In the genomic region with DNA sequence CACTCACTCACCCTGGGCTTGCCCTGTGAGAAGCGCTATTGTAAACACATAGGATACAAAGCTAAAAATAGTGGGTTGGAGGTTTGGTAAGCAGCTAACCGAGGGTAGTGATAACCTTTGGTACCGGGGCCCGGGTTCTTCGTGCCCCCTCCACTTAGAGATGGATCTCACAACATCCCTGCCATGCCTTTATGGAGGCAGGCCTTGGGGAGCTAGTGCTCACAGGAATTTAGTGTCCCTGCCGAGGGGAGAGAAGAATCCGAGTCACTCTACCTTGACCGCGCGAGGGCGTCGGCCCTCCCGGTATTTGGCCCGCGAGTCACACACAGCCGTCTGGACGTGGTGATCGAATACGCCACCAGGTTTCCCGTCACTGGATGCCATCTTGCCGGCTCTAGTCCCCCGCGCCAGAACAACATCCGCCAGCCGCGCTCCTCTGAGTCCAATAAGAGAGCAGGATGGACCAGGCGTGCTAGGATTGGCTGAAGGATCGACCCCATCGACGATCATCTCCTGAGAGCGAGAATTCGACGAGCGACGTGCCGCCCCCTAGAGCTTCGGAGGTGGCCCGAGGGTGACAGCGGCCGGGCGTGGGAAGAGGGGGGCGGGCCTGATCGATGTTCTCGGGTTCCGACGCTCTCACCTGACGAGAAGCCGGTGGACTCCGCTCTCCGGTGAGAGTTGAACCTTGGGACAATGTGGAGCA, we compare ENCODE assay signal across 8 mouse cellular contexts. TPM values are rescaled to one million over a fixed set of nuclear protein-coding genes. Genes with fewer than 3 reads are reported as not detected.
DNase-seq lines count a peak whose midpoint lies in the region; ATAC-seq and TF ChIP-seq lines count a peak whose summit lies in the region.

A gene (plus strand): TSS at position 374 of the 706 bp plus-strand sequence.

- H3K9me3 ChIP-seq in forebrain, embryonic 10.5 days, result no peaks in the 10 kb centered on the region
- no peaks in the 10 kb centered on the region for H3K9me3 ChIP-seq in heart, embryonic 15.5 days (replicated peaks)
- H3K9me3 ChIP-seq in liver, embryonic 14.5 days (ENCODE audit: control insufficient read depth, low read length), result no peaks in the 10 kb centered on the region
- H3K9me3 ChIP-seq in neural tube, embryonic 11.5 days (ENCODE audit: control insufficient read depth, low read length), result no peaks in the 10 kb centered on the region
- no peaks in the 10 kb centered on the region for H3K9me3 ChIP-seq in stomach, postnatal 0 days (ENCODE audit: control insufficient read depth, low read length)

- H3K9ac ChIP-seq in heart, embryonic 15.5 days, result peak within 1 kb of the TSS; percentile 77
- peak within 1 kb of the TSS; percentile 80 for H3K9ac ChIP-seq in liver, embryonic 14.5 days (replicated peaks)
- peak within 1 kb of the TSS; percentile 76 for H3K9ac ChIP-seq in neural tube, embryonic 11.5 days (ENCODE audit: low read length)
- H3K9ac ChIP-seq in stomach, postnatal 0 days (ENCODE audit: low read length), result peak within 1 kb of the TSS; percentile 82

- peaks cover 14% of the 10 kb centered on the region for H3K36me3 ChIP-seq in forebrain, embryonic 10.5 days (replicated peaks)
- H3K36me3 ChIP-seq in heart, embryonic 15.5 days, result peaks cover 10% of the 10 kb centered on the region
- peaks cover 6% of the 10 kb centered on the region for H3K36me3 ChIP-seq in liver, embryonic 14.5 days (replicated peaks; ENCODE audit: control insufficient read depth, insufficient read depth, low read depth)
- H3K36me3 ChIP-seq in neural tube, embryonic 11.5 days (ENCODE audit: control insufficient read depth, insufficient read depth, low read length), result no peaks in the 10 kb centered on the region
- peaks cover 4% of the 10 kb centered on the region; the same call in 1 of the 2 replicates for H3K36me3 ChIP-seq in stomach, postnatal 0 days (ENCODE audit: control insufficient read depth, insufficient read depth, low read length)

- peak; percentile 94 to 96 for DNase-seq in CD8-positive naive resting alpha-beta T cell, adult 2 months (ENCODE audit: low read depth in 2 of 2, low spot score in 2 of 2)
- peak; percentile 95 for DNase-seq in c-Kit-positive CD71-negative TER-119-negative erythroid progenitor cells, embryonic 14.5 days (ENCODE audit: low read depth)
- peak; percentile 95 for DNase-seq in forebrain, embryonic 10.5 days (ENCODE audit: extremely low spot score, low spot score)
- DNase-seq in kidney, postnatal 25 days, result peak; percentile 95 to 98
- peak; percentile 91 to 94 (median 92) for DNase-seq in liver, embryonic 14.5 days (ENCODE audit: low read depth in 3 of 3, low spot score in 3 of 3)
- DNase-seq in neural tube, embryonic 11.5 days (ENCODE audit: low spot score), result peak; percentile 95
- peak; percentile 97 for DNase-seq in stomach, postnatal 0 days (ENCODE audit: low spot score)

- TF ChIP-seq CTCF in liver, embryonic 14.5 days (IDR thresholded peaks at IDR 0.05; ENCODE audit: low read depth), result peak; percentile 64
- TF ChIP-seq CTCF in stomach, postnatal 0 days (IDR thresholded peaks at IDR 0.05; ENCODE audit: low read depth), result peak; percentile 61

- H3K27me3 ChIP-seq in forebrain, embryonic 10.5 days (ENCODE audit: poor library complexity, severe bottlenecking), result no peaks in the 10 kb centered on the region
- no peaks in the 10 kb centered on the region for H3K27me3 ChIP-seq in heart, embryonic 15.5 days
- H3K27me3 ChIP-seq in liver, embryonic 14.5 days (ENCODE audit: control insufficient read depth, insufficient read depth, low read length), result no peaks in the 10 kb centered on the region
- H3K27me3 ChIP-seq in neural tube, embryonic 11.5 days (ENCODE audit: control insufficient read depth, insufficient read depth, low read length), result no peaks in the 10 kb centered on the region
- H3K27me3 ChIP-seq in stomach, postnatal 0 days (ENCODE audit: control insufficient read depth, insufficient read depth, low read length), result no peaks in the 10 kb centered on the region

- TF ChIP-seq EP300 in liver, embryonic 14.5 days (IDR thresholded peaks at IDR 0.05; ENCODE audit: low read depth), result no peak
- no peak for TF ChIP-seq EP300 in stomach, postnatal 0 days (optimal IDR thresholded peaks at IDR 0.05)

- under 1% methylated on average over 50 of the region's 50 CpGs for WGBS in forebrain, embryonic 10.5 days
- under 1% methylated on average over 50 of the region's 50 CpGs for WGBS in heart, embryonic 15.5 days
- under 1% methylated on average over 50 of the region's 50 CpGs for WGBS in liver, embryonic 14.5 days (ENCODE audit: insufficient replicate concordance)
- WGBS in neural tube, embryonic 11.5 days, result under 1% methylated on average over 50 of the region's 50 CpGs
- under 1% methylated on average over 48 of the region's 50 CpGs for WGBS in stomach, postnatal 0 days

- H3K4me2 ChIP-seq in heart, embryonic 15.5 days, result peak within 1 kb of the TSS; percentile 70
- H3K4me2 ChIP-seq in liver, embryonic 14.5 days (ENCODE audit: low read depth), result peak within 1 kb of the TSS; percentile 87
- H3K4me2 ChIP-seq in neural tube, embryonic 11.5 days (ENCODE audit: low read depth), result peak within 1 kb of the TSS; percentile 74
- peak within 1 kb of the TSS; percentile 86 for H3K4me2 ChIP-seq in stomach, postnatal 0 days (replicated peaks; ENCODE audit: low read depth)

- H3K4me1 ChIP-seq in forebrain, embryonic 10.5 days, result peaks cover 19% of the 10 kb centered on the region
- peaks cover 13% of the 10 kb centered on the region for H3K4me1 ChIP-seq in heart, embryonic 15.5 days (replicated peaks)
- H3K4me1 ChIP-seq in liver, embryonic 14.5 days (replicated peaks; ENCODE audit: control insufficient read depth in 2 of 2, insufficient read depth in 2 of 2, low read length in 1 of 2), result peaks cover 10% of the 10 kb centered on the region in 2 experiments; a peak in 3 of 4 replicates
- peaks cover 7% of the 10 kb centered on the region for H3K4me1 ChIP-seq in neural tube, embryonic 11.5 days (ENCODE audit: control insufficient read depth, insufficient read depth, low read length)
- H3K4me1 ChIP-seq in stomach, postnatal 0 days (replicated peaks; ENCODE audit: control insufficient read depth, insufficient read depth), result peaks cover 4% of the 10 kb centered on the region; the same call in 1 of the 2 replicates

- peak within 1 kb of the TSS; percentile 85 for H3K27ac ChIP-seq in forebrain, embryonic 10.5 days
- H3K27ac ChIP-seq in heart, embryonic 15.5 days, result peak within 1 kb of the TSS; percentile 74
- peak within 1 kb of the TSS; percentile 6 for H3K27ac ChIP-seq in liver, embryonic 14.5 days
- 0 out of 2 replicates have a peak within 1 kb of the TSS, but pooled peaks have one; percentile 20 for H3K27ac ChIP-seq in neural tube, embryonic 11.5 days (ENCODE audit: low read depth, low read length)
- peak within 1 kb of the TSS; percentile 84 for H3K27ac ChIP-seq in stomach, postnatal 0 days (replicated peaks)

- peak; percentile 97 for ATAC-seq in heart, embryonic 15.5 days (replicated peaks; ENCODE audit: insufficient number of reproducible peaks, insufficient read depth, low FRiP score, low read depth)
- peak; percentile 98 for ATAC-seq in liver, embryonic 14.5 days (ENCODE audit: insufficient read depth)
- peak; percentile 98 for ATAC-seq in neural tube, embryonic 11.5 days (ENCODE audit: insufficient read depth, low FRiP score, low TSS enrichment)
- ATAC-seq in stomach, postnatal 0 days (ENCODE audit: low FRiP score, low TSS enrichment), result peak; percentile 99

- H3K4me3 ChIP-seq in forebrain, embryonic 10.5 days, result peak within 1 kb of the TSS; percentile 87
- H3K4me3 ChIP-seq in heart, embryonic 15.5 days, result peak within 1 kb of the TSS; percentile 85
- H3K4me3 ChIP-seq in liver, embryonic 14.5 days (ENCODE audit: insufficient read depth in 1 of 2, low read depth in 2 of 2, low read length in 2 of 2), result peak within 1 kb of the TSS; percentile 71 to 88
- peak within 1 kb of the TSS; percentile 80 for H3K4me3 ChIP-seq in neural tube, embryonic 11.5 days (ENCODE audit: low read depth, low read length)
- peak within 1 kb of the TSS; percentile 80 for H3K4me3 ChIP-seq in stomach, postnatal 0 days (ENCODE audit: low read depth, low read length)

RNA-seq across cellular contexts. Expression of the gene that starts here (rescaled TPM):
- 15.9 and 16.3 TPM in 2 replicates for polyA plus RNA-seq in forebrain, embryonic 10.5 days (2016; fragmentation: Nextera tagmentation; extraction: Ambion mirVana)
- polyA plus RNA-seq in heart, embryonic 15.5 days (2015; fragmentation: Nextera tagmentation; extraction: Ambion mirVana), result 10.1 and 11.3 TPM in 2 replicates
- polyA plus RNA-seq in liver, embryonic 14.5 days (2012; rRNA removed), result 2.2 and 4.0 TPM in 2 replicates
- 2.9 and 3.8 TPM in 2 replicates for polyA plus RNA-seq in liver, embryonic 14.5 days (2014; fragmentation: Nextera tagmentation; extraction: Ambion mirVana)
- polyA plus RNA-seq in neural tube, embryonic 11.5 days (2014; fragmentation: Nextera tagmentation; extraction: Ambion mirVana), result 14.7 and 17.0 TPM in 2 replicates
- polyA plus RNA-seq in stomach, postnatal 0 days (2015; fragmentation: Nextera tagmentation; extraction: Ambion mirVana), result 6.2 and 8.7 TPM in 2 replicates

Comparison
In these comparisons a context has a peak if more than half of its experiments do, and no peak if none do; other contexts are left out.
1. Peak in every context shown above with its lines: DNase-seq, ATAC-seq, H3K4me3 ChIP-seq and H3K27ac ChIP-seq.
2. H3K27ac ChIP-seq: peak in every context shown above with its lines; median percentile 85 in forebrain, embryonic 10.5 days; 84 in stomach, postnatal 0 days; 74 in heart, embryonic 15.5 days; 20 in neural tube, embryonic 11.5 days; 6 in liver, embryonic 14.5 days.